Mouse (Mus musculus) liver, postnatal 0 days (tissue): ENCODE data around the gene Slc28a1.

ENCODE experiments used
- CTCF ChIP-seq: sonication (generic); IDR thresholded peaks from 2 replicates; pipeline ENCODE4 v1.5.1; 2016; ENCODE audit warnings: antibody characterized with exemption, low read depth
- EP300 ChIP-seq: IDR thresholded peaks from 2 replicates; pipeline ENCODE4 v1.6.1; 2016; ENCODE audit warnings: antibody characterized with exemption, low read depth, mild to moderate bottlenecking

- TF ChIP-seq EP300 (no peak), CTCF (no peak)
These were observed 68.0 kb downstream of the Slc28a1 start for GRCm38 (mm10) chr7:81182492-81183175.
